ENCODE assay signal across 7 mouse cellular contexts in the genomic region with DNA sequence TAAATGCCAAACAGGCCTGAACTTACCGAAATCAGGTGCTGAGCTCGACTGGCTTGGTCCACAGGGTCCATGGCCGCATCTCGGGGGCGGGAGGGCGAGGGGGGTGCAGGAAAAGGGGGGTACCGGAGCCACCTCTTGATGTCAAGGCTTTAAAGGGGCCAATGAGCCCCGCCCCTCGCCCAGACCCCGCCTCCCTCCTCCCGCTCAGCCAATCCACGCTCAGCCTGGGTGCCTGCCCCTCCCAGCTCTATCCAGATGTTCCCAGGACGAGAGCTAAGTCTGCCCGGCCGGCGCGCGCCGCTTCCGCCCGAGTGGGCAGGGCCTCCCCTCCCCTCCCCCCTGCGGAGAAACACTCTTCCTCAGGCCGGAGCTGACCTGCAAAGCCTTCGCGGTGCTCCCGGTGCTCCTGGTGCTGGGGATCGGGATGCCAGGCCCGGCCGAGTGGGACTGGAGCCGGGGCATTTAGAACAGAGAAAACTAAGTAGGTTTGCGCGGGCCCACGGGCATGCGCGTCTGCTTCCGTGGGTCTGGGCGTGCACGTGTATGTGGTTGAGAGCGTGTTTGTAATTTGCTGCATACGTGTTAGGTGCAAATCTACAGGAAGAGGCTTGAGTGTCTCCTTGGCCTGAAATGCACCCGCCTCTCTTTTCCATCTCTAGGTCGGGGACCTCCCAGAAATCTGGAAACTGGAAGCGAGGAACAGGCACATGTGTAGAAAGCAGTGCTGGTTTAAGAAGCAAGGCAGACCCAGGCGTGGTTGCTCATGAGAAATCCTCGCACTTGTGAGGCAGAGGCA. TPM values are rescaled to one million over a fixed set of nuclear protein-coding genes. Genes with fewer than 3 reads are reported as not detected.
DNase-seq lines count a peak whose midpoint lies in the region; ATAC-seq and TF ChIP-seq lines count a peak whose summit lies in the region.

Gene Nckap5l, minus strand, starts transcription at position 143 of the 796 bp plus-strand sequence.

- DNase-seq in adipocyte (ENCODE audit: low spot score): peak; percentile 94
- peak; percentile 93 for DNase-seq in gastrocnemius, postnatal 10 days
- peak; percentile 89 to 93 for DNase-seq in left cerebral cortex, postnatal 25 days (ENCODE audit: low spot score in 2 of 2)
- DNase-seq in midbrain, embryonic 10.5 days (ENCODE audit: low spot score): peak; percentile 97
- DNase-seq in right cerebral cortex, postnatal 4 days: peak; percentile 90

- under 1% methylated on average over 45 of the region's 45 CpGs for WGBS in midbrain, embryonic 10.5 days

- no peaks in the 10 kb centered on the region for H3K9me3 ChIP-seq in midbrain, embryonic 10.5 days (replicated peaks)

- TF ChIP-seq POLR2A in cortical plate, adult 2 months (IDR thresholded peaks at IDR 0.05; ENCODE audit: extremely low read depth, insufficient read depth, low read length): peak; percentile 24; the same call in 1 of the 2 replicates

- peaks cover 27% of the 10 kb centered on the region for H3K36me3 ChIP-seq in midbrain, embryonic 10.5 days

- peaks cover 5% of the 10 kb centered on the region; the same call in 1 of the 2 replicates for H3K4me1 ChIP-seq in cortical plate, adult 2 months (ENCODE audit: control insufficient read depth, insufficient read depth, low read length)
- H3K4me1 ChIP-seq in midbrain, embryonic 10.5 days: peaks cover 45% of the 10 kb centered on the region

- ATAC-seq in inflammation-experienced regulatory T-cells, adult 6 months: peak; percentile 96

- H3K27me3 ChIP-seq in midbrain, embryonic 10.5 days (ENCODE audit: low read depth, poor library complexity, severe bottlenecking): no peaks in the 10 kb centered on the region

- intact Hi-C loops in left cerebral cortex, postnatal 25 days (cut with DNase I): no loop called here

- H3K27ac ChIP-seq in cortical plate, adult 2 months (ENCODE audit: insufficient read depth, low read length): 0 out of 2 replicates have a peak within 1 kb of the TSS, but pooled peaks have one; percentile 6
- H3K27ac ChIP-seq in midbrain, embryonic 10.5 days (replicated peaks): peak within 1 kb of the TSS; percentile 94

- H3K4me3 ChIP-seq in cortical plate, adult 2 months (ENCODE audit: insufficient read depth, low read length): peak within 1 kb of the TSS; percentile 96
- peak within 1 kb of the TSS; percentile 95 for H3K4me3 ChIP-seq in midbrain, embryonic 10.5 days

- TF ChIP-seq CTCF in cortical plate, adult 2 months (IDR thresholded peaks at IDR 0.05; ENCODE audit: extremely low read depth, insufficient read depth, low read length): no peak

RNA-seq across cellular contexts. Expression of gene Nckap5l, which starts in this region (rescaled TPM):
- polyA plus RNA-seq in cortical plate, adult 2 months (2012; rRNA removed): 11.9 TPM in 2 replicates
- total RNA-seq in gastrocnemius, postnatal 10 days (2021): 10 to 100 TPM; 12.3 to 21.0 TPM
- polyA plus RNA-seq in inflammation-experienced regulatory T-cells, adult 6 months (2017; shearing (Covaris generic)): 1 to 10 TPM in 1 of 3 experiments, under 1 TPM in 2; 0.10 to 1.9 (median 0.78) TPM
- total RNA-seq in left cerebral cortex, postnatal 25 days (2021): 10 to 100 TPM; 16.8 to 22.3 TPM
- 11.0 and 11.3 TPM in 2 replicates for polyA plus RNA-seq in midbrain, embryonic 10.5 days (2016; fragmentation: Nextera tagmentation; extraction: Ambion mirVana)

Comparison
In these comparisons a context has a peak if more than half of its experiments do, and no peak if none do; other contexts are left out.
1. Peak in every context shown above with its lines: DNase-seq, ATAC-seq, H3K4me3 ChIP-seq and H3K27ac ChIP-seq.